Mouse (Mus musculus) forebrain, embryonic 11.5 days (tissue): ENCODE data around the gene Prrc2b. TPM values are rescaled to one million over a fixed set of nuclear protein-coding genes. Genes with fewer than 3 reads are reported as not detected.
A peak's percentile ranks its signal among the peaks of the same experiment; 100 is the strongest.

Experiments
- ATAC-seq: fragments of 200-750 bp; cut with Nextera tagmentation; replicated peaks from 2 replicates; pipeline ENCODE4 v1.8.0; 2017; ENCODE audit warnings: moderate TSS enrichment; ENCODE audit not compliant: low FRiP score
- DNase-seq: peaks from one replicate; pipeline ENCODE4 v3.0.0-alpha.2; 2017; ENCODE audit warnings: low spot score
- H3K27ac ChIP-seq: fragments of 300-500 bp; sonication (generic); 2 replicates; pipeline ENCODE4 v1.5.1; 2014; ENCODE audit warnings: low read depth, low read length
- H3K27me3 ChIP-seq: fragments of 300-500 bp; sonication (generic); 2 replicates; pipeline ENCODE4 v1.6.1; 2014; ENCODE audit warnings: mild to moderate bottlenecking, low read length, mixed read lengths; ENCODE audit not compliant: control insufficient read depth, insufficient read depth
- H3K36me3 ChIP-seq: fragments of 300-500 bp; sonication (generic); 2 replicates; pipeline ENCODE4 v1.6.1; 2014; ENCODE audit warnings: mild to moderate bottlenecking, low read length, moderate library complexity, mixed read lengths; ENCODE audit not compliant: control insufficient read depth, insufficient read depth
- H3K4me1 ChIP-seq: fragments of 300-500 bp; sonication (generic); replicated peaks from 2 replicates; pipeline ENCODE4 v1.6.1; 2014; ENCODE audit warnings: low read length, mixed read lengths; ENCODE audit not compliant: control insufficient read depth, insufficient read depth
- H3K4me2 ChIP-seq: fragments of 300-500 bp; sonication (generic); 2 replicates; pipeline ENCODE4 v1.6.1; 2014; ENCODE audit warnings: low read depth, mild to moderate bottlenecking, low read length, moderate library complexity, mixed read lengths; ENCODE audit not compliant: severe bottlenecking
- H3K4me3 ChIP-seq: fragments of 300-500 bp; sonication (generic); 2 replicates; pipeline ENCODE4 v1.5.1; 2014; ENCODE audit warnings: low read depth, low read length
- H3K9ac ChIP-seq: fragments of 300-500 bp; sonication (generic); 2 replicates; pipeline ENCODE4 v1.6.1; 2014; ENCODE audit warnings: low read length
- H3K9me3 ChIP-seq: fragments of 300-500 bp; sonication (generic); 2 replicates; pipeline ENCODE4 v1.6.1; 2016; ENCODE audit warnings: low read length, mixed read lengths; ENCODE audit not compliant: control insufficient read depth
- WGBS: fragments of 180-500 bp; shearing (Covaris S2); extraction: QIAGEN DNeasy Blood & Tissue Kit; methylation state at CpG from one replicate; pipeline ENCODE4 v1.1.7; 2014; 5-methylcytosine and 5-hydroxymethylcytosine counted together
- polyA plus RNA-seq: library from polyadenylated mRNA; unstranded; fragments of >200 nt; fragmentation: Nextera tagmentation; extraction: Ambion mirVana; gene quantifications from 2 replicates; pipeline ENCODE4 v1.2.1, GENCODE M21; 2014

Gene Prrc2b
- polyA plus RNA-seq, 1 experiment from 2014 or later = 102 TPM

DNA sequence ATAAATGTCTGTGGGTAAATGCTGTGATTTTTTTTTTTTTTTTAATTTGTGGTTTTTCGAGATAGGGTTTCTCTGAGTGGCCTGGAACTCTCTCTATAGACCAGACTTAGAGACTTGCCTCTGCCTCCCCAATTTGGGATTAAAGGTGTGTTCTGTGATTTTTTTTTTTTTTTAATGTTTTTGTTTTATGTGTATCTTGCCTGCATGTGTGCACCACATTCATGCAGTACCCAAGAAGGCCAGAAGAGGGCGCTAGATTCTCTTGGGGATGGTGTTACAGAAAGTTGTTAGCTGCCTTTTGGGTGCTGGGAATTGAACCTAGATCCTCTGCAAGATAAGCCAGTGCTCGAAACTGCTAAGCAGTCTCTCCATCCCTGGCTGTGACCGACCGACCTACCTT lies 10.1 kb downstream of the Prrc2b start:
- H3K4me1 ChIP-seq = peaks cover 21% of the 10 kb centered on the region
- no peak overlapping the region for H3K27ac ChIP-seq
- H3K4me2 ChIP-seq = no peak overlapping the region
- DNase-seq (no peak), ATAC-seq (no peak)
- no peak overlapping the region for H3K9ac ChIP-seq
- H3K9me3 ChIP-seq = no peaks in the 10 kb centered on the region
- H3K36me3 ChIP-seq = no peaks in the 10 kb centered on the region; the same call in 1 of the 2 replicates
- H3K4me3 ChIP-seq = no peak overlapping the region
- 83% methylated on average over 5 of the region's 5 CpGs for WGBS
- H3K27me3 ChIP-seq = no peaks in the 10 kb centered on the region

- peaks cover 18% of the 10 kb centered on the region for H3K4me1 ChIP-seq
- H3K27me3 ChIP-seq = no peaks in the 10 kb centered on the region
- H3K9ac ChIP-seq = no peak overlapping the region
- no peak for ATAC-seq
- no peaks in the 10 kb centered on the region; the same call in 1 of the 2 replicates for H3K36me3 ChIP-seq
- no peak overlapping the region for H3K4me3 ChIP-seq
- H3K9me3 ChIP-seq = no peaks in the 10 kb centered on the region
- 96% methylated on average over 8 of the region's 8 CpGs for WGBS
- no peak overlapping the region for H3K4me2 ChIP-seq
- no peak overlapping the region for H3K27ac ChIP-seq
- DNase-seq = no peak
Measured at GRCm38 (mm10) chr2:32162102-32162501, 11.2 kb downstream of the Prrc2b start.

DNA sequence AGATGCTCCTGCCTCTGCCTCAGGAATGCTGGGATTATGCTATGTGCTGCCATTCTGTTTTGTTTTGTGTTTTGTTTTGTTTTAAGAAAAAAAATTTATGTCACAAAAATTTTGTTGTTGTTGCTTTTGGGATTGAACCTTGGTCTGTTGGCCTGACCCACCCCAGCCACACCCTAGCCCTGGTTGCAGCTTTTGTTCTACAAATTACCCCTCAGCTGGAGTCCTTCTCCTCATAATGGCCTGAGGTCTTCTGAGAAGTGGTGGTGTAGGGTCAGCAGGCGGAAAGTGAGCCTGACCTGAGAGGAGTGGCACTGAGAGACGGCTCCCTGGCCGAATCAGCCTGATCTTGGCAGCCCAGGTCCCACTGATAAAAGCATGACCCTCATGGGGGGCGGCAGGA lies 11.8 kb downstream of the Prrc2b start:
- Histone ChIP-seq H3K4me3 (no peak overlapping the region), H3K4me1 (peaks cover 19% of the 10 kb centered on the region), H3K27me3 (no peaks in the 10 kb centered on the region), H3K36me3 (no peaks in the 10 kb centered on the region; the same call in 1 of the 2 replicates), H3K4me2 (no peak overlapping the region), H3K9ac (no peak overlapping the region), H3K27ac (no peak overlapping the region), H3K9me3 (no peaks in the 10 kb centered on the region)
- 80% methylated on average over 4 of the region's 4 CpGs for WGBS
- no peak for DNase-seq
- no peak for ATAC-seq

- ATAC-seq (no peak), DNase-seq (no peak)
- no peaks in the 10 kb centered on the region; the same call in 1 of the 2 replicates for H3K36me3 ChIP-seq
- peaks cover 20% of the 10 kb centered on the region for H3K4me1 ChIP-seq
- WGBS = 91% methylated on average over 3 of the region's 3 CpGs
- no peaks in the 10 kb centered on the region for H3K27me3 ChIP-seq
- H3K9ac ChIP-seq = no peak overlapping the region
- H3K4me3 ChIP-seq = no peak overlapping the region
- H3K27ac ChIP-seq = no peak overlapping the region
- H3K4me2 ChIP-seq = no peak overlapping the region
- H3K9me3 ChIP-seq = no peaks in the 10 kb centered on the region
Measured at GRCm38 (mm10) chr2:32163057-32163456, 12.2 kb downstream of the Prrc2b start.

DNA sequence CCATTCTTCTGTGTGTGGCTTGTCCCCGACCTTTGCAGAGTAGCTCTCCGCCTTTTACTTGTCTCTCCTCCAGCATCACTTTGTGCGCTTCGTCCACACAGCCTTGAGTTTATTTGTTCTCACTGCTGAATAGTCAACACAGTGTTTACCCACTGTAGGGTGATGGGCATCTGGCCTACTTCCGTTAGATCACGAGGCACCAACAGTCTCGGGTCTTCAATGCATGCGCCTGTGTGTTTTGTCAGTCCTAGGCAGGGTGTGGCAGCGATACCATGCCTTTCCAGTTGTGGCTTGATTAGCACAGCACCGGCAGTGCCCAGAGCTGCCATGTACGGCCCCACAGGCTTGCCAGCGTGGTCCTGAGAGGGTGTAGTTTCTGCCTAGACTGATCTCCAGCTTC lies 13.6 kb downstream of the Prrc2b start:
- H3K36me3 ChIP-seq = no peaks in the 10 kb centered on the region; the same call in 1 of the 2 replicates
- no peak overlapping the region for H3K4me2 ChIP-seq
- H3K4me1 ChIP-seq = peaks cover 21% of the 10 kb centered on the region
- ATAC-seq (no peak), DNase-seq (no peak)
- no peaks in the 10 kb centered on the region for H3K9me3 ChIP-seq
- H3K4me3 ChIP-seq = no peak overlapping the region
- no peaks in the 10 kb centered on the region for H3K27me3 ChIP-seq
- H3K27ac ChIP-seq = no peak overlapping the region
- no peak overlapping the region for H3K9ac ChIP-seq
- WGBS = 80% methylated on average over 12 of the region's 12 CpGs

GRCm38 (mm10) chr2:32165040-32165800 lies 14.3 kb downstream of the Prrc2b start:
- Histone ChIP-seq H3K4me3 (no peak overlapping the region), H3K4me2 (no peak overlapping the region), H3K9ac (no peak overlapping the region), H3K27ac (no peak overlapping the region), H3K27me3 (no peaks in the 10 kb centered on the region), H3K36me3 (no peaks in the 10 kb centered on the region; the same call in 1 of the 2 replicates), H3K9me3 (no peaks in the 10 kb centered on the region), H3K4me1 (peaks cover 25% of the 10 kb centered on the region)
- DNase-seq (no peak), ATAC-seq (no peak)
- 91% methylated on average over 11 of the region's 11 CpGs for WGBS

GRCm38 (mm10) chr2:32166581-32166980 lies 15.7 kb downstream of the Prrc2b start:
- Histone ChIP-seq H3K4me2 (peak overlapping the region; percentile 11; the same call in 1 of the 2 replicates), H3K9ac (no peak overlapping the region), H3K36me3 (no peaks in the 10 kb centered on the region; the same call in 1 of the 2 replicates), H3K4me1 (peaks cover 26% of the 10 kb centered on the region), H3K27me3 (no peaks in the 10 kb centered on the region), H3K9me3 (no peaks in the 10 kb centered on the region), H3K4me3 (no peak overlapping the region), H3K27ac (peak overlapping the region; percentile 0; the same call in 1 of the 2 replicates)
- peak; percentile 67 for DNase-seq
- 8% methylated on average over 10 of the region's 10 CpGs for WGBS
- 0 out of 2 replicates have a peak, but pooled peaks have one; percentile 31 for ATAC-seq

- peaks cover 26% of the 10 kb centered on the region for H3K4me1 ChIP-seq
- peak; percentile 63 for DNase-seq
Measured at GRCm38 (mm10) chr2:32167034-32167770, 16.3 kb downstream of the Prrc2b start.

More at GRCm38 (mm10) chr2:32167034-32167770, 16.3 kb downstream of the Prrc2b start:
- Histone ChIP-seq H3K4me2 (peak overlapping the region; percentile 31), H3K36me3 (no peaks in the 10 kb centered on the region), H3K4me3 (peak overlapping the region; percentile 7; the same call in 1 of the 2 replicates), H3K27ac (peak overlapping the region; percentile 82), H3K9me3 (no peaks in the 10 kb centered on the region), H3K9ac (peak overlapping the region; percentile 51), H3K27me3 (no peaks in the 10 kb centered on the region)
- 0 out of 2 replicates have a peak, but pooled peaks have one; percentile 22 for ATAC-seq
- 14% methylated on average over 16 of the region's 16 CpGs for WGBS
